13 mouse cellular contexts compared by ENCODE assay signal in the genomic region with DNA sequence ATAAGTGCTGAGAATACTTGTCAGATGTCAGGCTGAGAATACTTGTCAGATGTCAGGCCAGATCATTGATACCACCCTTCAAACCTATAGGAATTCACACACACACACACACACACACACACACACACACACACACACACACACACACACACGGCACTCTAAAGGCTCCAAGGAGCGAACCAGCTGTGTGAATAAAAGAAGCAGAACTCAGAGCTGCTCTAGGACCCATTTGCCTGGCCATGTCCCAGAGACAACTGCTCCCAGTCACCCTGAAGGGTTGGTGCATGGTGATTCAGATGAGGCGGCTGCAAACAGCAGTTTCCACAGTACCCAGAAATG.
A peak's percentile ranks its signal among the peaks of the same experiment; 100 is the strongest.
DNase-seq lines count a peak whose midpoint lies in the region; ATAC-seq and TF ChIP-seq lines count a peak whose summit lies in the region.
"Had no signal": no experiment of that assay in that cellular context is flagged by ENCODE, and none has a peak within 500 bp of the region (broad histone marks: within the 10 kb centered on the region; RNA-seq: fewer than 3 reads in every experiment).

No protein-coding gene starts in this region.

- no peaks in the 10 kb centered on the region for H3K9me3 ChIP-seq in lung, embryonic 14.5 days (ENCODE audit: low read depth, low read length)
- peaks cover 4% of the 10 kb centered on the region for H3K9me3 ChIP-seq in CH12.LX (replicated peaks; ENCODE audit: low read length)
- peaks cover 9% of the 10 kb centered on the region for H3K9me3 ChIP-seq in forebrain, embryonic 12.5 days
- no peaks in the 10 kb centered on the region for H3K9me3 ChIP-seq in hindbrain, embryonic 13.5 days
- H3K9me3 ChIP-seq: heart, embryonic 15.5 days; lung, embryonic 15.5 days had no signal

- dilution Hi-C loops in CH12.LX (cut with MboI; ENCODE audit: extremely low pct_ligation_motif_present, extremely low pct_unique_long_range_greater_than_20kb, low sequenced_read_pairs): no loop called here

- no peak for TF ChIP-seq RAD21 in CH12.LX (IDR thresholded peaks at IDR 0.05; ENCODE audit: low read depth, low read length)

- DNase-seq in lung, embryonic 14.5 days: no peak
- DNase-seq in lung, adult 2 months: no peak
- DNase-seq in CH12.LX (ENCODE audit: extremely low read depth): no peak
- DNase-seq in cerebellum, adult 9-10 months: no peak
- DNase-seq in layer of hippocampus, adult 11-12 months (ENCODE audit: low spot score): no peak
- no peak for DNase-seq in heart, adult 18-20 months
- DNase-seq: spleen, adult 18-20 months had no signal

- no peaks in the 10 kb centered on the region for H3K79me2 ChIP-seq in CH12.LX (replicated peaks; ENCODE audit: control insufficient read depth, extremely low read depth, insufficient read depth, poor library complexity, severe bottlenecking)

- TF ChIP-seq POLR2A in lung, adult 2 months (IDR thresholded peaks at IDR 0.05; ENCODE audit: borderline replicate concordance, extremely low read depth, low read depth, low read length): no peak
- TF ChIP-seq POLR2A in CH12.LX (IDR thresholded peaks at IDR 0.05; ENCODE audit: low read depth, low read length): no peak

- no peak overlapping the region for H3K4me2 ChIP-seq in lung, embryonic 14.5 days
- peak overlapping the region; percentile 29; the same call in 1 of the 2 replicates for H3K4me2 ChIP-seq in CH12.LX (ENCODE audit: insufficient read depth, low read depth, poor library complexity, severe bottlenecking)
- no peak overlapping the region for H3K4me2 ChIP-seq in forebrain, embryonic 12.5 days
- H3K4me2 ChIP-seq in hindbrain, embryonic 13.5 days: no peak overlapping the region

- no peaks in the 10 kb centered on the region for H3K36me3 ChIP-seq in lung, embryonic 14.5 days (ENCODE audit: insufficient read depth)
- H3K36me3 ChIP-seq in CH12.LX (replicated peaks in 1 of 2; ENCODE audit: control insufficient read depth in 1 of 2, insufficient read depth in 1 of 2, low read length in 1 of 2): no peaks in the 10 kb centered on the region
- no peaks in the 10 kb centered on the region for H3K36me3 ChIP-seq in forebrain, embryonic 12.5 days (replicated peaks)
- no peaks in the 10 kb centered on the region for H3K36me3 ChIP-seq in hindbrain, embryonic 13.5 days
- H3K36me3 ChIP-seq: heart, embryonic 15.5 days; lung, embryonic 15.5 days had no signal

- H3K4me1 ChIP-seq in lung, embryonic 14.5 days (ENCODE audit: insufficient read depth): no peaks in the 10 kb centered on the region; the same call in 1 of the 2 replicates
- no peaks in the 10 kb centered on the region for H3K4me1 ChIP-seq in lung, adult 2 months (ENCODE audit: control insufficient read depth, insufficient read depth, low read length)
- H3K4me1 ChIP-seq in CH12.LX (ENCODE audit: control insufficient read depth in 1 of 2, insufficient read depth in 2 of 2): peaks cover 0 to 6% of the 10 kb centered on the region in 2 experiments; a peak in 2 of 4 replicates
- peaks cover 5% of the 10 kb centered on the region for H3K4me1 ChIP-seq in forebrain, embryonic 12.5 days
- H3K4me1 ChIP-seq in hindbrain, embryonic 13.5 days (replicated peaks): peaks cover 12% of the 10 kb centered on the region

- no peak overlapping the region for H3K27ac ChIP-seq in lung, embryonic 14.5 days (ENCODE audit: low read depth)
- H3K27ac ChIP-seq in CH12.LX (ENCODE audit: insufficient read depth, low read depth): no peak overlapping the region
- H3K27ac ChIP-seq in forebrain, embryonic 12.5 days: 0 out of 2 replicates have a peak overlapping the region, but pooled peaks have one; percentile 38
- peak overlapping the region; percentile 60; the same call in 1 of the 2 replicates for H3K27ac ChIP-seq in hindbrain, embryonic 13.5 days
- H3K27ac ChIP-seq: heart, adult 2 months; heart, embryonic 15.5 days; kidney, postnatal 0 days; lung, embryonic 15.5 days had no signal

- no peak for TF ChIP-seq CTCF in lung, embryonic 14.5 days (IDR thresholded peaks at IDR 0.05; ENCODE audit: low read depth)
- no peak for TF ChIP-seq CTCF in lung, adult 2 months (IDR thresholded peaks at IDR 0.05; ENCODE audit: insufficient read depth, low read length)
- TF ChIP-seq CTCF in CH12.LX (conservative IDR thresholded peaks at IDR 0.05 in 1 of 2, IDR thresholded peaks at IDR 0.05 in 1 of 2; ENCODE audit: low read depth in 2 of 2, low read length in 2 of 2): no peak

- no peaks in the 10 kb centered on the region for H3K27me3 ChIP-seq in lung, embryonic 14.5 days (ENCODE audit: insufficient read depth, low read length)
- peaks cover 1% of the 10 kb centered on the region for H3K27me3 ChIP-seq in CH12.LX (replicated peaks)
- no peaks in the 10 kb centered on the region for H3K27me3 ChIP-seq in forebrain, embryonic 12.5 days
- no peaks in the 10 kb centered on the region for H3K27me3 ChIP-seq in hindbrain, embryonic 13.5 days
- H3K27me3 ChIP-seq: heart, embryonic 15.5 days; lung, embryonic 15.5 days had no signal

- H3K4me3 ChIP-seq in lung, embryonic 14.5 days (ENCODE audit: low read depth, low read length): no peak overlapping the region
- H3K4me3 ChIP-seq in lung, adult 2 months (replicated peaks; ENCODE audit: extremely low read depth, low read depth, low read length): no peak overlapping the region
- no peak overlapping the region for H3K4me3 ChIP-seq in CH12.LX (replicated peaks in 1 of 3; ENCODE audit: low read depth in 2 of 3, low read length in 2 of 3, poor library complexity in 1 of 3)
- H3K4me3 ChIP-seq in forebrain, embryonic 12.5 days (replicated peaks): no peak overlapping the region
- no peak overlapping the region for H3K4me3 ChIP-seq in hindbrain, embryonic 13.5 days
- H3K4me3 ChIP-seq: heart, adult 2 months had no signal

- TF ChIP-seq EP300 in CH12.LX (IDR thresholded peaks at IDR 0.05; ENCODE audit: low read length): no peak

- ATAC-seq in lung, embryonic 14.5 days (ENCODE audit: insufficient read depth): peak; percentile 14; the same call in 1 of the 2 replicates
- 0 out of 2 replicates have a peak, but pooled peaks have one; percentile 27 for ATAC-seq in forebrain, embryonic 12.5 days (ENCODE audit: low FRiP score)
- ATAC-seq in hindbrain, embryonic 13.5 days (ENCODE audit: low FRiP score): no peak

- WGBS in lung, embryonic 14.5 days: 84% methylated on average over 3 of the region's 3 CpGs
- WGBS in lung, adult 2 months: 87% methylated on average over 3 of the region's 3 CpGs
- 86% methylated on average over 3 of the region's 3 CpGs for WGBS in forebrain, embryonic 12.5 days
- 74% methylated on average over 3 of the region's 3 CpGs for WGBS in hindbrain, embryonic 13.5 days

- H3K9ac ChIP-seq in lung, embryonic 14.5 days: no peak overlapping the region
- no peak overlapping the region for H3K9ac ChIP-seq in CH12.LX (ENCODE audit: insufficient read depth, low read depth)
- no peak overlapping the region for H3K9ac ChIP-seq in forebrain, embryonic 12.5 days
- no peak overlapping the region for H3K9ac ChIP-seq in hindbrain, embryonic 13.5 days
- H3K9ac ChIP-seq: heart, embryonic 15.5 days; lung, embryonic 15.5 days had no signal

- in situ Hi-C loops in CH12.LX (cut with MboI; ENCODE audit: low pct_ligation_motif_present, low pct_unique_long_range_greater_than_20kb, low sequenced_read_pairs): loop anchor here (10.0 kb wide), 1 partner anchor 1898 kb away; no protein-coding TSS in a partner anchor

TF ChIP-seq in CH12.LX, 34 proteins besides CTCF, POLR2A, EP300 and RAD21:
- no peak for TF ChIP-seq MAFK (IDR thresholded peaks at IDR 0.05; ENCODE audit: insufficient replicate concordance, low read length)
- no peak for TF ChIP-seq PAX5 (IDR thresholded peaks at IDR 0.05; ENCODE audit: low read length)
- no peak for TF ChIP-seq MYC (IDR thresholded peaks at IDR 0.05; ENCODE audit: low read depth, low read length)
- no peak for TF ChIP-seq JUND (conservative IDR thresholded peaks at IDR 0.05; ENCODE audit: low read depth, low read length)
- TF ChIP-seq ETS1 (conservative IDR thresholded peaks at IDR 0.05; ENCODE audit: low read depth, low read length): no peak
- no peak for TF ChIP-seq MEF2A (IDR thresholded peaks at IDR 0.05; ENCODE audit: borderline replicate concordance, low read depth, low read length)
- no peak for TF ChIP-seq USF2 (conservative IDR thresholded peaks at IDR 0.05; ENCODE audit: low read depth, low read length)
- TF ChIP-seq RCOR1 (conservative IDR thresholded peaks at IDR 0.05; ENCODE audit: low read depth, low read length): no peak
- no peak for TF ChIP-seq BHLHE40 (IDR thresholded peaks at IDR 0.05; ENCODE audit: low read depth, low read length)
- TF ChIP-seq GABPA (IDR thresholded peaks at IDR 0.05; ENCODE audit: insufficient replicate concordance, low read depth, low read length): no peak
- no peak for TF ChIP-seq USF1 (IDR thresholded peaks at IDR 0.05; ENCODE audit: low read depth, low read length)
- TF ChIP-seq MXI1 (IDR thresholded peaks at IDR 0.05; ENCODE audit: low read depth, low read length): no peak
- TF ChIP-seq MAX (IDR thresholded peaks at IDR 0.05; ENCODE audit: low read length): no peak
- TF ChIP-seq HCFC1 (IDR thresholded peaks at IDR 0.05; ENCODE audit: low read depth, low read length): no peak
- TF ChIP-seq UBTF (IDR thresholded peaks at IDR 0.05; ENCODE audit: low read depth, low read length): no peak
- no peak for TF ChIP-seq TCF12 (IDR thresholded peaks at IDR 0.05; ENCODE audit: low read depth, low read length)
- no peak for TF ChIP-seq ZMIZ1 (IDR thresholded peaks at IDR 0.05; ENCODE audit: low read depth, low read length)

Comparison
In these comparisons a context has a peak if more than half of its experiments do, and no peak if none do; other contexts are left out.
1. H3K27ac ChIP-seq: peak in forebrain, embryonic 12.5 days (single experiment) and hindbrain, embryonic 13.5 days (single experiment); none in lung, embryonic 14.5 days (single experiment) and CH12.LX (single experiment).